Mouse (Mus musculus): Measurements from ENCODE around the gene Grid1. TPM values are rescaled to one million over a fixed set of nuclear protein-coding genes. Genes with fewer than 3 reads are reported as not detected.
A peak's percentile ranks its signal among the peaks of the same experiment; 100 is the strongest.

Gene Grid1
- total RNA-seq, 2 experiments from 2014 or later, result 55.1 to 57.2 TPM

DNA sequence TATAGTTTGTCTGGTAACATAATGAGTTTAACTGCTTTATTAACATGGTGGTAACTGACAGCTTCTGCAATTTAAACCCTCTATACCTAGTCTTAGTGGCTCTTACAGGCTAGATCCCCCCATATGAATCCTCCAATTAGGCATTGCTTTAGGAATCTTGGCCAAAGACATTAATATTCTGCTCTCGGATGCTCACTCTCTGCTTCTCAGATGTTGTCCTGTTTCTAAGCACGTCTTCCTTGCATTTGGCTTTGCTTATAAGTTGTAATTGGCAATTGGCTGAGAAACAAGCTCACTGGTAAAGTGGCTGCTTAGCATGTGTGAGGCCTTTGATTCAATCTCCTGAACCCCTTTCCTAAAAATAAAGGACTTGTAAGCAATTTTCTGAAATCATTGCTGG is 610.4 kb downstream of the Grid1 start:
- no peak for TF ChIP-seq CTCF (conservative IDR thresholded peaks at IDR 0.05)
- DNase-seq (ENCODE audit: low spot score in 2 of 2), result peak in 1 of 2 experiments; percentile 26
- H3K27ac ChIP-seq, result peak overlapping the region; percentile 5; the same call in 1 of the 2 replicates
- no peak overlapping the region for H3K4me3 ChIP-seq

DNA sequence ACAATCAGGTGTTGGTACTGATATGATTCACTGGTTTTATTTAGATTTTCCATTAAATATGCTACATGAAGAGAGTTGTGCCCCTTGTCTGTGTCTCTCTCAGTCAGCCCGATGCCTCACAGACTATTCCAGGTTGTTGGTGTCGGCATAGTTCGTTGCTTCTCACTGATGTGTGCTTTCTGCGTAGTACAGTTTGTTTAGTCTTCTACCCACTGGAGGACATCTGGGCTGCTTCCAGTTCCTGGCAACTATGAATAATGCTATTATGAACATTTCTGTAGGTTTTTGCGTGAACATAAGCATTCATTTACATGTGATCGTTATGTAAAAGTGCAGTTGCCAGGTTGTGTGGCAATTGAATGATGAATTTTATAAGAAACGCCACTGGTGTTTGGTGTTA is 633.8 kb downstream of the Grid1 start:
- H3K4me3 ChIP-seq, result no peak overlapping the region
- no peak for TF ChIP-seq CTCF (conservative IDR thresholded peaks at IDR 0.05)
- H3K27ac ChIP-seq, result no peak overlapping the region
- no peak for DNase-seq (ENCODE audit: low spot score in 2 of 2)

DNA sequence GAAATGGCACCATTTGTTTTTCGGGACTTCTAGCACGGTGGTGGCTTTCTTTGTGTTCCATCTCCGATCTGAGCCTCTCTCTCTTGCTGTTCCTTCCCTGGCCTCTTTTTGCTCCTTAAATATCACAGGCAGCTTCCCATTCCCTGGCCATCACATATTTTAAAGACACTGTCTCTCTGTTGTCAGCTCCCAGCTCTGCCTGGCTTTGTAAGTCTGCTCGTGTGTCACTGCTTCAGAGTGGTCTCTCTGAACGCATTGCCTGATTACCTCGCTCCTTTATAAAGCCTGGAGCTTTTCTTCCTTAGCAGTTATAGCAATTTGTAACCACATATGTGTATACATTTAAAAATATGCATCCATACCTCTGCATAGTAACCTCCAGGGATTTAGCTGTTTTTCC is 648.3 kb downstream of the Grid1 start:
- no peak overlapping the region for H3K27ac ChIP-seq
- DNase-seq (ENCODE audit: low spot score in 2 of 2), result no peak
- H3K4me3 ChIP-seq, result no peak overlapping the region
- TF ChIP-seq CTCF (conservative IDR thresholded peaks at IDR 0.05), result no peak

DNA sequence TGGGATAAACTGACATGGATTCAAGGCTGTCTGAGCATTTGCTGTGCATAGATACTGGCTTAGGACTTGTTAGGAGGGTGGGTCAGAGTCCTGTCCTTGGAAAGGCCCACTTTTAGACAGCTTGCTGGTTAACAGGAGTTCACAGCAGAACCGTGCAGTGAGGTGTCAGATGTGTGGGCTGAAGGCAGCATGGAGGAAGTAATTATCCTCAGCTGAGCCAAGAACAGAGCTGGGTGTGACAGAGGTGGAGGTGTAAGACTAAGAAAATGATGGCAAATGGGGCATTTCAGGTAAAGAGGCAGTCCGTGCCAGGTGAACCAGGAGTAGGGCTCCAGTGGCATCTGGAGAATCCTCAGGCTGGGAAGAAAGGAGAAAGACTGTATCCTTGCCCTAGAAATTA is 666.1 kb downstream of the Grid1 start:
- no peak overlapping the region for H3K27ac ChIP-seq
- no peak overlapping the region for H3K4me3 ChIP-seq
- no peak for DNase-seq (ENCODE audit: low spot score in 2 of 2)
- TF ChIP-seq CTCF (conservative IDR thresholded peaks at IDR 0.05), result no peak

DNA sequence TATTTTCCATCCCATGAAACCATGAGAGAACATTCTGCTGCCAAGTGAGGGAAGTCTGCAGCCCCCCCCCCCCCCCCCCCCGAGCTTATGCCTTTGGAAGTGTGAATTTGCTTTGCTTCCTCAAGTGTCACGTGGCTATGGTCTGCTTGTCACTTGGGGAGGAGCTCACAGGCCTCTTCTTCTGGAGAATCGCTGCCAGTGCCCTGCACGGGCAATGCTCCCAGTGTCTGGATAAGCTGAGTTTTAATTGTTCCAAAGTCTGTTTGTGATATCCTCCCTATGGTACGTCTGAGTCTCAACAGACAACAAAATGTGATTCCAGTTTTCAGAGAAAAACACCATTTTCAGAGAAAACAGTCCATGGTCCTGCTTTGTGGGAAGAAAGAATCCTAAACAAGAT is 682.4 kb downstream of the Grid1 start:
- no peak for TF ChIP-seq CTCF (conservative IDR thresholded peaks at IDR 0.05)
- DNase-seq (ENCODE audit: low spot score in 2 of 2), result no peak
- H3K27ac ChIP-seq, result no peak overlapping the region
- H3K4me3 ChIP-seq, result no peak overlapping the region

DNA sequence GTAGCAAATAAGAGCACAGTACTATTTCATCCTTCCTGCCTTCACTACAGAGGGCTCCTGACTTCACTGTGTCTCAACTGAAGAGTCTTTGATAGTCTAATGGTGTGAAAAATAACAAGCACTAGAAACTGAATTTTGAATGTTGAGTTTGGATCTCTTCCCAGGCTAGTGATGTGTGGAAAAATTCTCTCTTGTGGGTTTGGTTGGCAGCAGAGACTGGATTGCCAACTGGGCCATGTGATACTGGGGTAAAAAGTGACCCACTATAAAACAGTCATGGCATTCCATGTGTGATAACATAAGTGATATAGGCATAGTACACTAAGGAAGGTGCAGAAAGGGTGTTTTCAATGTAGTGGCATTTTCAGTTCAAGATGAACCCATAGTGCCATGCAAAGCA is 699.5 kb downstream of the Grid1 start:
- Histone ChIP-seq H3K27ac (no peak overlapping the region), H3K4me3 (no peak overlapping the region)
- DNase-seq (ENCODE audit: low spot score in 2 of 2), result peak in 1 of 2 experiments; percentile 16
- TF ChIP-seq CTCF (conservative IDR thresholded peaks at IDR 0.05), result no peak

DNA sequence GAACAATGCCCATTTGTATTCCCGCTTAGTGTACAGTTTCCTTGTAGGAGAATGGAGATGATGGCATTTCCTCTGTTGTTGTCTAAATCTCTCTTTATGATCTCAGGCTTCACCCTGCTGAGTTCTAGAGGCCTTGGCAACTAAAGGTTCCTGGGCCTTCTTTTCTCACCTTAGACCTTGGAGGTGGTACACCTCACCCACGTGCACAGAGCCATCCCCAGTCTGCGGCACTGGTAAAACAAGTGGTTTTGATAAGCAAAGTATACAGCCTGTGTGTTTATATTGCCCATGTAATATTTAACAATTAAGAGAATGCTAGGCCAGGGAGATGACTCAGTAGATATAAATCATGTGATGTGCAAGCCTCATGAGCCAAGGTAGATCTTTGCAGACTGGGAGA is 718.9 kb downstream of the Grid1 start:
- no peak for DNase-seq (ENCODE audit: low spot score in 2 of 2)
- Histone ChIP-seq H3K4me3 (no peak overlapping the region), H3K27ac (no peak overlapping the region)
- TF ChIP-seq CTCF (conservative IDR thresholded peaks at IDR 0.05), result no peak

DNA sequence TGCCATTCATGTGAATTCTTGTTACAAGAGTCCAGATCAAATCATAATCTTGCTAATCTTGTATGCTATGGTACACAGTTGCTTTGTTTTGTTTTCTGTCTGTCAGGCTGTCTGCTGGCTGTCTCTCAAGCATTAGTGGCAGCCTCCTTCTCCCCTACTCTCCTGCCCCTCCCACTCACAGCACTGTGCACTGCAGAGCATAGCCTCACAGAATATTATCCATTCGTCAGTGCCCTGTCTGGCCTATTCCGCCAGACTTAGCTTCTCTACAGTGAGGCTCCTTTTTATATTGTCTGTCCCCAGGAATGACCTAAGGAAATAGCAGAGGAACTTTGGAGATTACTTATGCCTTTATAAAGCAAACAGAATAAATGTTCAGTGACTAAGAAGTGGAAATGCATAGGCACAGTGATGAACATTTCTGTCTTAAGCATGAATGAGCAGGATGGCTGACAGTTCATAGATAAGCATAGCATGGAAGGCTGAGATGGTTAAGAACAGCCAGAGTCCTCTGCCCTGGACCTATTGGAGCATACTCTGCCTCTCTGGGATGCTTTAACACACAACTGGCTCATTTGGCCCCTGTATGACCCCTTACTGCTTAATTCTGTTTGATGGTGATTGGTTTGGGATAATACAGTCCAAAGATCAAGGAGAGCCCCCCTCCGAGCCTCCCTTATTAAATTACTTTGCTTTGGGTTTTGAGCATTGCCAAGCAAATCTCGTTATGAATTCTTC is 721.5 kb downstream of the Grid1 start:
- Histone ChIP-seq H3K4me3 (no peak overlapping the region), H3K27ac (no peak overlapping the region)
- no peak for TF ChIP-seq CTCF (conservative IDR thresholded peaks at IDR 0.05)
- no peak for DNase-seq (ENCODE audit: low spot score in 2 of 2)

DNA sequence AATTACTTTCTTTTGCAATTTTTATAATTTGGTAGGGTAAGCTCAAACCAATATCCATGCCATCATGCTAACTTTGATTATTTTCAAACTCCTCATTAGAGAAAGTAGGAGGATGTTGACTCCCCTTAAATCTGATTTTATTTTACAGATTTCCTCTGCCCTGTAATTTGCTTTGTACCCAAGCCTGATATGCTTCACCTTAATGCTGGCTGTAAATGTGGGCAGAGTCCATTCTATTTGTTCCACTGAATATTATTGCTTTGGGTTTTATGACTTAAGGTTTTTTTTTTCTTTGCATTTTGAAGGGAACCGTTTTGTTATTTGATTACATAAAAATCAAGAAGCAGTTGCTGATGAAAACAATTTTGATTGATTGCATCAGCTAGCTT is 722.1 kb downstream of the Grid1 start:
- no peak for DNase-seq (ENCODE audit: low spot score in 2 of 2)
- Histone ChIP-seq H3K27ac (no peak overlapping the region), H3K4me3 (no peak overlapping the region)
- TF ChIP-seq CTCF (conservative IDR thresholded peaks at IDR 0.05), result no peak

DNA sequence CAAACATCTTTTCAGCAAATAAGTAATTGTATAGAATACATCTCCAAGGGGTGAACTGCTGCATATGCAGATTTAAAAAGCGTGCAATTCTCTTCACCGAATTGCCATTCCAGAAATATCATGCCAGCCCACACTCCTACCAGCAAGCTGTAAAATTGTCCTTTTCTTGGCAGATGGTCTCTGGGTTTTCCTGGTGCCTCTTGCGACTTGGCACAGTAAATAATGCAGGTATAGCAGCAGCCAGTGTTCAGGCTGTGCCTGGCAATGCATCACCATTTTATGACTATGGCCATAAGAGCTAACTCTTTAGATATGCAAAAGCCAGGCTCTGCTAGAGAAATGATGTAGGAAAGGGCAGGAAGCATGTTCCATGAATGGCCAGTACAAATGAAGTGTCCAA is 734.4 kb downstream of the Grid1 start:
- TF ChIP-seq CTCF (conservative IDR thresholded peaks at IDR 0.05), result 0 out of 2 replicates have a peak, but pooled peaks have one; percentile 2
- no peak overlapping the region for H3K4me3 ChIP-seq
- DNase-seq (ENCODE audit: low spot score in 2 of 2), result peak; percentile 53 to 65
- H3K27ac ChIP-seq, result peak overlapping the region; percentile 47; the same call in 1 of the 2 replicates

DNA sequence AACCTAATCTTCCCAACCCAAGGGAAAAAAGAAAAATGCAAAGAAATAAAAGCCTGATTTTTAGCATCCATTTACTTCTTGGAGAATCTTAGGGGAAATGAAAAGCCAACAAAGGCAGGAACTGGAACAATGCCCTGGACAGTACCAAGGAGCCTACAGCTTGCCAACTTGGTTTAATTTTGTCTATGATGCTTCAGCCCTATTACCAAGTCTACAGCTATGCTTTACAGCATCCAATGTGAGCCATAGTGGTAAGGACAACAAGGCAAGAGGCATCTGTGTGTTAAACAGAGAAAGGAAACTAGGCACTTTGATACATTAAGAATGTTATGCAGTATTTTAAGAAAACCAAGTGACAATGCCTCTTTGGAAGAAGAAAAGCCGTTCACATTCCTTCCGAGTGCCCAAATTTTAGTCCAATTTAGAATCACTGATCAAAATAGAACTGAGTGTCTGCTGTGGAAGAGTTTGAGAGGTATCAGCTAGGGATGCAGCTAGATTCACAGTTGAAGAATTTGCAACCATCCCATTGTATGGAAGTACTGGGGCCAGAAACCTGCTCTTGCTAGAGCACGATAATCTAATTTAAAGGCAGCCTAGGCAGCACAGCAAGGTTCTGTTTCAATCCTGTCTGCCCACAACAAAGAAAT is 741.5 kb downstream of the Grid1 start:
- no peak for DNase-seq (ENCODE audit: low spot score in 2 of 2)
- Histone ChIP-seq H3K4me3 (no peak overlapping the region), H3K27ac (no peak overlapping the region)
- TF ChIP-seq CTCF (conservative IDR thresholded peaks at IDR 0.05), result no peak

DNA sequence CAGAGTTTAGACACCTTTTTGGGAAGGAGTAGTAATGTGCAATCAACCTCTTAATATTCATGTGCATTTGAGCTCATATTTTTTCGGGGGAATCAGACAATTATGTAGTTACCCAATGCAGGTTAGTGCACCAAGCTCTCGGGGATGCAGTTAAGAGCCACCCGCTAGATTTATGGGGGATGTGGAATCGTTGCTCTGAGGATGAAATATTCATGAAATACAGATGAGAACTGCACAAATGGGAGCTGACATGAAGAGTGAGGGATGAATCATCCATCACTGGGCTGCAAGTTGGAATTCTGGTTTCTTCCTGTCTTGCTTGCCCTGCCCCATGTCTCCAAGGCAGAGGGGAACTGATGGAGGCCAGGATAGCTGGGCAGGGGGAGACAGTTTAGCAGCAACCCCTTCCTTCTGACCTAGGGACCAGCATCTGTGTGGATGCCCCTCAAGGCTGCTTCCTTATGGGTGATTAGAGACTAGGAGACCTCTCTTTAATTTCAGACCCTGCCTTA is 753.1 kb downstream of the Grid1 start:
- Histone ChIP-seq H3K4me3 (no peak overlapping the region), H3K27ac (no peak overlapping the region)
- no peak for TF ChIP-seq CTCF (conservative IDR thresholded peaks at IDR 0.05)
- peak in 1 of 2 experiments; percentile 16 for DNase-seq (ENCODE audit: low spot score in 2 of 2)

DNA sequence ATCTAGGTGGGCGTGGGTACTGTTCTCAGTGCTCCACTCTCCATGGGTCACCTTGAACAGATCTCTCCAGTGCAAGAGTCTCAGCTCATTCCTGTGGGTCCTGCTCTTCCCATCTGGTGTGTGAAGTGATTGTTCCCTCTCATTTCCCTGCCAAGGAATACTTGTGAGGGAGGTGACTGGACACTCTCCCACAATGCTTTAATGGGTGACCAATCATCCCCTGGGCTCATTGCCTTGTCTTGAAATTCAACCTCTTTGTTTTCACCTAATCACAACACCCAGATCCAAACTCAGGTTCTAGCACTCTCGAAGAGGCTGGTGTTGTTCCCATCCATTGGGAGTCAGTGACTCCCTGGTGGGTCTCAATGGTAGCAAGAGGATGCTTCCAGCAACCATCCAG is 754.6 kb downstream of the Grid1 start:
- no peak overlapping the region for H3K27ac ChIP-seq
- no peak for TF ChIP-seq CTCF (conservative IDR thresholded peaks at IDR 0.05)
- H3K4me3 ChIP-seq, result no peak overlapping the region
- no peak for DNase-seq (ENCODE audit: low spot score in 2 of 2)

DNA sequence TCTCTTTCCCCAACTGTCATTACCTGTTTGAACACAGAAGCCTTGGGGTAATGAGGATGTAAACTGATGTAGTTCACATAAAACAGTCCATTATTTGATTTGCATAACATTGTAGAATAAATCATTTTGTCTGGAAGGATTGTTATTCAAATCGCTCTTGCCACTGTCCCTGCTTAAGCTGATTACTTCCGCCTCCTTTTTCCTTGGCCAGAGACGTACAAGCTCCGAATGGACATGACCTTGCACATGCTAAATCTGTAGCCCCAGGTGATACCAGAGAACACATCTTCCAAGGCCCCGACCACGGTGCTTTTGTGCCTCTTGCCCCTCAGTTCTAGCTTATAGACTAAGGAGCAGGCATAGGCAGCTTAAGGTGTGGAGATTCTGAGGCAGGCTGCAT is 755.4 kb downstream of the Grid1 start:
- no peak for DNase-seq (ENCODE audit: low spot score in 2 of 2)
- no peak overlapping the region for H3K27ac ChIP-seq
- no peak overlapping the region for H3K4me3 ChIP-seq
- TF ChIP-seq CTCF (conservative IDR thresholded peaks at IDR 0.05), result no peak
